Mouse (Mus musculus) stomach, postnatal 0 days (tissue): ENCODE measurements around the gene Gm26657.

ENCODE experiments used
- CTCF ChIP-seq: IDR thresholded peaks from 2 replicates; pipeline ENCODE4 v1.5.1; 2016; ENCODE audit warnings: antibody characterized with exemption, low read depth, mild to moderate bottlenecking, moderate library complexity
- EP300 ChIP-seq: optimal IDR thresholded peaks from 2 replicates; pipeline ENCODE3; 2016; ENCODE audit warnings: antibody characterized with exemption

DNA sequence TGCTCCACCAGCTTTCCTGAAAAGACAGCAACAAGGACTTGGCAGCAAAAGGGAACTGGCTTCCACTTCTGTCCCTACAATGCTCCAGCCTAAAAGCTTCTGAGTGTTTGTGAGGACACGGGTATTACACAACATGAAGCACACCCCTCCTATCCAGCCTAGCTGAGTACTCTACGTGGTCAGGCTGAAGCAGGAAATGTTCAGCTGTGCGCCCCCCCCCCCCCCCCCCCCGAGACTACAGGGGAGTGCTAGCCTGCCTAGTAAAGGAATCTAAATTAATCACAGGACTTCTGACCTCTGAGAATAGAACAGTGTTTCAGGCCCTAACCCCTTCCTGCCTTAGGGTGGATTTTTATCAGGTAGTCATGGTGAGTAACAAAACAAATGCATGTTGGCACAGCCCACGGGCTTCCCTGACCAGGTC is 28.0 kb downstream of the Gm26657 start:
- TF ChIP-seq CTCF (no peak), EP300 (no peak)
